Mouse (Mus musculus) CH12.LX (cell line): ENCODE measurements at regions not wholly inside any gene's neighbourhood (a gene's known extent, or its start where the extent isn't known, plus 50 kb on each side); places are given as distances from the start of the nearest gene placed in this dataset.

Experiments used
- DNase-seq: peaks from one replicate; pipeline ENCODE4 v3.0.0-alpha.2; 2013; ENCODE audit errors: extremely low read depth
- H3K27ac ChIP-seq: 2 replicates; pipeline ENCODE4 v1.5.1; 2012; ENCODE audit warnings: low read depth, mild to moderate bottlenecking, control low read depth, moderate library complexity; ENCODE audit not compliant: insufficient read depth
- H3K27me3 ChIP-seq: replicated peaks from 2 replicates; pipeline ENCODE3; 2012; ENCODE audit warnings: inconsistent platforms
- H3K36me3 ChIP-seq, 2 experiments: replicated peaks in 1 of 2; 2 replicates each; pipeline versions ENCODE3 to v1.6.1; 2012; ENCODE audit warnings: inconsistent platforms in 1 of 2, low read length in 1 of 2, mild to moderate bottlenecking in 1 of 2, mixed read lengths in 1 of 2, moderate library complexity in 1 of 2; ENCODE audit not compliant: control insufficient read depth in 1 of 2, insufficient read depth in 1 of 2
- H3K4me1 ChIP-seq, 2 experiments: 2 replicates each; pipeline ENCODE4 v1.6.1; 2012; ENCODE audit warnings: inconsistent platforms in 1 of 2, moderate library complexity in 1 of 2; ENCODE audit not compliant: insufficient read depth in 2 of 2, control insufficient read depth in 1 of 2
- H3K4me2 ChIP-seq: 2 replicates; pipeline ENCODE4 v1.6.1; 2012; ENCODE audit warnings: low read depth, mild to moderate bottlenecking, control low read depth; ENCODE audit not compliant: poor library complexity, insufficient read depth, severe bottlenecking
- H3K4me3 ChIP-seq, 3 experiments: fragments of 150-350 bp in 1 of 3; sonication (generic) in 1 of 3; replicated peaks in 1 of 3; 2 replicates each; pipeline versions ENCODE3 to v1.5.1; 2011 to 2012; ENCODE audit warnings: low read depth in 2 of 3, low read length in 2 of 3, mild to moderate bottlenecking in 2 of 3, moderate library complexity in 2 of 3, control low read depth in 1 of 3, improper control_type of control experiment in 1 of 3, inconsistent platforms in 1 of 3, mixed read lengths in 1 of 3; ENCODE audit not compliant: poor library complexity in 1 of 3
- H3K79me2 ChIP-seq: replicated peaks from 2 replicates; pipeline ENCODE4 v1.6.1; 2012; ENCODE audit warnings: mild to moderate bottlenecking, moderate library complexity; ENCODE audit not compliant: control insufficient read depth, poor library complexity, insufficient read depth, severe bottlenecking; ENCODE audit errors: extremely low read depth
- H3K9ac ChIP-seq: 2 replicates; pipeline ENCODE4 v1.6.1; 2012; ENCODE audit warnings: low read depth, mild to moderate bottlenecking, control low read depth, moderate library complexity; ENCODE audit not compliant: insufficient read depth
- H3K9me3 ChIP-seq: replicated peaks from 2 replicates; pipeline ENCODE3; 2012; ENCODE audit warnings: low read length, inconsistent platforms, mixed read lengths
- E2F4 ChIP-seq: IDR thresholded peaks from 2 replicates; pipeline ENCODE4 v1.6.1; 2011; ENCODE audit warnings: low read depth, low read length, improper control_type of control experiment; ENCODE audit not compliant: insufficient replicate concordance
- EP300 ChIP-seq: IDR thresholded peaks from 2 replicates; pipeline ENCODE4 v1.6.1; 2011; ENCODE audit warnings: low read length, improper control_type of control experiment
- HCFC1 ChIP-seq: IDR thresholded peaks from 2 replicates; pipeline ENCODE4 v1.6.1; 2012; ENCODE audit warnings: low read depth, mild to moderate bottlenecking, inconsistent platforms, low read length, improper control_type of control experiment
- IRF4 ChIP-seq: IDR thresholded peaks from 2 replicates; pipeline ENCODE4 v1.6.1; 2014; ENCODE audit warnings: low read depth, mild to moderate bottlenecking, inconsistent platforms, low read length, improper control_type of control experiment
- MAX ChIP-seq: IDR thresholded peaks from 2 replicates; pipeline ENCODE4 v1.6.1; 2011; ENCODE audit warnings: low read length, improper control_type of control experiment
- MAZ ChIP-seq: IDR thresholded peaks from 2 replicates; pipeline ENCODE4 v1.6.1; 2012; ENCODE audit warnings: low read depth, mild to moderate bottlenecking, inconsistent platforms, low read length, improper control_type of control experiment, moderate library complexity
- MYC ChIP-seq: IDR thresholded peaks from 2 replicates; pipeline ENCODE4 v1.6.1; 2011; ENCODE audit warnings: low read depth, mild to moderate bottlenecking, improper control_type of control experiment, low read length
- PAX5 ChIP-seq: IDR thresholded peaks from 2 replicates; pipeline ENCODE4 v1.6.1; 2012; ENCODE audit warnings: low read length, inconsistent platforms, mixed read lengths
- POLR2A ChIP-seq: IDR thresholded peaks from 2 replicates; pipeline ENCODE4 v1.6.1; 2011; ENCODE audit warnings: low read depth, mild to moderate bottlenecking, improper control_type of control experiment, low read length
- POLR2AphosphoS2 ChIP-seq: IDR thresholded peaks from 2 replicates; pipeline ENCODE4 v1.6.1; 2011; ENCODE audit warnings: low read depth, low read length, improper control_type of control experiment
- RAD21 ChIP-seq: IDR thresholded peaks from 2 replicates; pipeline ENCODE4 v1.6.1; 2011; ENCODE audit warnings: low read depth, mild to moderate bottlenecking, low read length, improper control_type of control experiment, moderate library complexity
- RCOR1 ChIP-seq: conservative IDR thresholded peaks from 2 replicates; pipeline ENCODE4 v1.6.1; 2012; ENCODE audit warnings: low read depth, mild to moderate bottlenecking, inconsistent platforms, low read length, improper control_type of control experiment
- SIN3A ChIP-seq: IDR thresholded peaks from 2 replicates; pipeline ENCODE4 v1.6.1; 2012; ENCODE audit warnings: low read length, improper control_type of control experiment, inconsistent platforms
- SMC3 ChIP-seq: IDR thresholded peaks from 2 replicates; pipeline ENCODE4 v1.6.1; 2011; ENCODE audit warnings: low read depth, low read length, improper control_type of control experiment
- TBP ChIP-seq: conservative IDR thresholded peaks from 2 replicates; pipeline ENCODE4 v1.6.1; 2011; ENCODE audit warnings: low read depth, low read length, improper control_type of control experiment
- TCF12 ChIP-seq: IDR thresholded peaks from 2 replicates; pipeline ENCODE4 v1.6.1; 2014; ENCODE audit warnings: low read depth, mild to moderate bottlenecking, inconsistent platforms, low read length, improper control_type of control experiment
- UBTF ChIP-seq: IDR thresholded peaks from 2 replicates; pipeline ENCODE4 v1.6.1; 2012; ENCODE audit warnings: low read depth, mild to moderate bottlenecking, inconsistent platforms, low read length, improper control_type of control experiment, moderate library complexity
- USF1 ChIP-seq: IDR thresholded peaks from 2 replicates; pipeline ENCODE4 v1.6.1; 2014; ENCODE audit warnings: low read depth, mild to moderate bottlenecking, inconsistent platforms, low read length, improper control_type of control experiment
- ZKSCAN1 ChIP-seq: IDR thresholded peaks from 2 replicates; pipeline ENCODE4 v1.6.1; 2012; ENCODE audit warnings: low read depth, inconsistent platforms, low read length, improper control_type of control experiment, borderline replicate concordance
- ZNF384 ChIP-seq: IDR thresholded peaks from 2 replicates; pipeline ENCODE4 v1.6.1; 2012; ENCODE audit warnings: low read depth, low read length, improper control_type of control experiment, inconsistent platforms
- dilution Hi-C: fragments of 300-500 bp; cut with MboI; formaldehyde crosslinking; loops from 2 replicates; pipeline ENCODE4 v1.14.3; 2020; ENCODE audit warnings: low sequenced_read_pairs; ENCODE audit not compliant: extremely low pct_unique_long_range_greater_than_20kb, extremely low pct_ligation_motif_present
- in situ Hi-C: fragments of 300-500 bp; cut with MboI; formaldehyde crosslinking; loops from 3 replicates; pipeline ENCODE4 v1.14.3; 2019; ENCODE audit warnings: low sequenced_read_pairs, low pct_ligation_motif_present, low pct_unique_long_range_greater_than_20kb, mixed read lengths

DNA sequence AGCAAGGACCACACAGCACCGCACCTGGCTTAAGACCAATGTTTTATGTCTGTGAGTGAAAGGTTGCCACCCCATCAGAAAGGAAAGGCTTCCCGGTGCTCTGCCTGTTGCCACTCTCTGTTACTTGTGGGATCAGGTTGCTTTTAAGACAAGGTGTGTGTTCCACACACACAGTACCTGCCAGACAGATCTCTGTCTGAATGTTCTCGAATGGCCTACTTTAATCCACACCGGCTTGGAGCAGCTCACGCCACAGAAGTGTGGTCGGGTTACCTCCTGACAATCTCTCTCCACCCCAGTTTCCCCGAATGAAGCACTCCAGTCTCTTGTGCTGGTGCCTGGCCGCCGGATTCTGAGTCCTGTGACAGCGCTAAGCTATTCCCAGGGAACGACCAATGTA, 214.0 kb downstream of the Sptssa start:
- DNase-seq = no peak
- in situ Hi-C loops (no loop called here), dilution Hi-C loops (no loop called here)
- H3K4me1 ChIP-seq = peaks cover 0 to 14% of the 10 kb centered on the region in 2 experiments; a peak in 2 of 4 replicates
- no peak overlapping the region for H3K4me2 ChIP-seq
- TF ChIP-seq UBTF = no peak
- TF ChIP-seq EP300 = no peak
- no peak for TF ChIP-seq RAD21
- TF ChIP-seq ZKSCAN1 = no peak
- TF ChIP-seq MYC = no peak
- no peak for TF ChIP-seq TCF12
- TF ChIP-seq IRF4 = no peak
- no peak for TF ChIP-seq SMC3
- no peak for TF ChIP-seq HCFC1
- no peak for TF ChIP-seq TBP
- TF ChIP-seq MAZ = no peak
- no peak for TF ChIP-seq MAX
- TF ChIP-seq POLR2A = no peak
- TF ChIP-seq RCOR1 = no peak
- no peak for TF ChIP-seq USF1
- TF ChIP-seq E2F4 = no peak
- no peak for TF ChIP-seq ZNF384
- no peak for TF ChIP-seq SIN3A
- TF ChIP-seq POLR2AphosphoS2 = no peak
- TF ChIP-seq PAX5 = no peak
- H3K4me3 ChIP-seq = no peak overlapping the region
- H3K79me2 ChIP-seq = no peaks in the 10 kb centered on the region
- no peak overlapping the region for H3K9ac ChIP-seq
- H3K9me3 ChIP-seq = no peaks in the 10 kb centered on the region
- H3K36me3 ChIP-seq = no peaks in the 10 kb centered on the region
- no peaks in the 10 kb centered on the region for H3K27me3 ChIP-seq
- no peak overlapping the region for H3K27ac ChIP-seq

DNA sequence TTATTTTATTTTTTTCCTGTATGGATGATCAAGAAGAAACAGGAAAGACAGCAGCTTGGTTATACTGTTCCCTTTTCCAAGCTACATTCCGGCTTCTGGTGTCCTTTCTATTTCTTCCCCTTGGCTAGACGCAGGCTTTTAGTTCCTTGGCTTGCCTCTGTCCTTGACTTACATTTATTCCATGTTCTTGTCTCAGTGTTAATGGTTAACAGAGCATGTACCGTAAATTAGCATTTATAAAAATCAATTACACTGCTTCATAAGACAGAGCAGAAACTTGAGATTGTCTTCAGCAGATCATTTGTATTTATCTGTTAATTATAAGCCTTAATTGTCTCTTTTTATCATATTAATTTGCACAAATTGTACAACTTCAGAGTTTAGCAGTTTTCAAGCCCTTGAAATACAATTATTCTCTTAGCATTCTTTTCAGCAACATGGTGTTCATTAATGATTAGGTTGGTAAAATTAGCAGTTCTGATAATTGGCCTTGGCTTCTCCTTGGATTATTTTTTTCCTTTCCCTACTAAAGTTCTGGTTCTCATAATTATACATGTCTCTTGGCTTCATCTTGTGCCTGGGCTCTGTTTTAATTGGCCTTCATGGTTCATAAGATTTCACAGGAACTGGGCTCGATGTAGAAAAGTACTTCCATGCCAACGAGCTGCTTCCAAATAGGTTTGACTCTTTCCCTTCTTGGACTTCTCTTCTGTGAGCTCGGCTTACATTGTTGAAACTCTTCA, 215.4 kb downstream of the Sptssa start:
- dilution Hi-C loops (no loop called here), in situ Hi-C loops (no loop called here)
- Histone ChIP-seq H3K9me3 (no peaks in the 10 kb centered on the region), H3K4me1 (peaks cover 0 to 14% of the 10 kb centered on the region in 2 experiments; a peak in 2 of 4 replicates), H3K9ac (no peak overlapping the region), H3K36me3 (no peaks in the 10 kb centered on the region), H3K4me3 (no peak overlapping the region), H3K79me2 (no peaks in the 10 kb centered on the region), H3K4me2 (no peak overlapping the region), H3K27me3 (no peaks in the 10 kb centered on the region), H3K27ac (no peak overlapping the region)
- TF ChIP-seq TBP = no peak
- no peak for DNase-seq
